Mouse (Mus musculus): ENCODE results near the gene Tspo. TPM values are rescaled to one million over a fixed set of nuclear protein-coding genes. Genes with fewer than 3 reads are reported as not detected.

Gene Tspo
- 334 and 361 TPM in 2 replicates for polyA plus RNA-seq (2015; fragmentation: Nextera tagmentation; extraction: Ambion mirVana)

GRCm38 (mm10) chr15:83563327-83563856 is at the start of gene Tspo, which contains the start of gene Mcat:
Gene Tspo, plus strand, starts transcription at chr15:83563592.
Gene Mcat, minus strand, starts transcription at chr15:83563787.

GRCm38 (mm10) chr15:83526424-83527091 is 36.8 kb upstream of the Tspo start, which contains the start of gene Bik:
Gene Bik, plus strand, starts transcription at chr15:83526862.

GRCm38 (mm10) chr15:83594513-83595363 is 31.3 kb downstream of the Tspo start, which contains the start of gene Ttll12:
Gene Ttll12, minus strand, starts transcription at chr15:83595157.

Other genes with a start within 250 kb of the Tspo start
- 20.7 and 23.6 TPM in 2 replicates for gene Arfgap3, start 213.3 kb upstream of the Tspo start, polyA plus RNA-seq (2015; fragmentation: Nextera tagmentation; extraction: Ambion mirVana)
- gene Pacsin2, start 99.0 kb upstream of the Tspo start, polyA plus RNA-seq (2015; fragmentation: Nextera tagmentation; extraction: Ambion mirVana): 48.8 and 48.9 TPM in 2 replicates
- gene Ttll1, start 52.7 kb upstream of the Tspo start, polyA plus RNA-seq (2015; fragmentation: Nextera tagmentation; extraction: Ambion mirVana): 6.0 and 7.1 TPM in 2 replicates
- 4.6 and 5.6 TPM in 2 replicates for gene Bik, start 36.7 kb upstream of the Tspo start, polyA plus RNA-seq (2015; fragmentation: Nextera tagmentation; extraction: Ambion mirVana)
- gene Mcat, start 195 bp downstream of the Tspo start, polyA plus RNA-seq (2015; fragmentation: Nextera tagmentation; extraction: Ambion mirVana): 20.0 and 22.3 TPM in 2 replicates
- 34.6 and 36.9 TPM in 2 replicates for gene Ttll12, start 31.6 kb downstream of the Tspo start, polyA plus RNA-seq (2015; fragmentation: Nextera tagmentation; extraction: Ambion mirVana)
- gene Scube1, start 161.4 kb downstream of the Tspo start, polyA plus RNA-seq (2015; fragmentation: Nextera tagmentation; extraction: Ambion mirVana): 2.6 and 3.9 TPM in 2 replicates
- gene Mpped1, start 215.9 kb downstream of the Tspo start, polyA plus RNA-seq (2015; fragmentation: Nextera tagmentation; extraction: Ambion mirVana): not detected in 2 replicates

All from spleen, postnatal 0 days (tissue).